Mouse (Mus musculus) 3134 (cell line): ENCODE measurements around the gene Sox5.

Source experiments
- DNase-seq: peaks from one replicate; pipeline ENCODE4 v3.0.0-alpha.2; 2011; ENCODE audit warnings: low spot score; ENCODE audit not compliant: insufficient read length; ENCODE audit errors: extremely low read depth

The Sox5 gene

GRCm38 (mm10) chr6:144664765-144665164, 117.0 kb downstream of the Sox5 start:
- DNase-seq: peak; percentile 28

GRCm38 (mm10) chr6:144663516-144664074, 118.2 kb downstream of the Sox5 start:
- DNase-seq: peak; percentile 37

- DNase-seq: no peak
These were observed 122.4 kb downstream of the Sox5 start for GRCm38 (mm10) chr6:144659115-144660108.

GRCm38 (mm10) chr6:144652876-144653275, 128.9 kb downstream of the Sox5 start:
- DNase-seq: no peak

- no peak for DNase-seq
These were observed 132.9 kb downstream of the Sox5 start for GRCm38 (mm10) chr6:144648896-144649295.

GRCm38 (mm10) chr6:144648124-144648591, 133.6 kb downstream of the Sox5 start:
- no peak for DNase-seq

GRCm38 (mm10) chr6:144646331-144646730, 135.4 kb downstream of the Sox5 start:
- DNase-seq: peak; percentile 44

- no peak for DNase-seq
These were observed 136.0 kb downstream of the Sox5 start for GRCm38 (mm10) chr6:144645796-144646195.

- no peak for DNase-seq
These were observed 137.1 kb downstream of the Sox5 start for GRCm38 (mm10) chr6:144644711-144645110.

GRCm38 (mm10) chr6:144643601-144644000, 138.2 kb downstream of the Sox5 start:
- DNase-seq: no peak

GRCm38 (mm10) chr6:144641888-144642287, 139.9 kb downstream of the Sox5 start:
- no peak for DNase-seq

- DNase-seq: peak; percentile 55
These were observed 141.2 kb downstream of the Sox5 start for GRCm38 (mm10) chr6:144640591-144640990.

GRCm38 (mm10) chr6:144638547-144638946, 143.2 kb downstream of the Sox5 start:
- DNase-seq: no peak

GRCm38 (mm10) chr6:144627539-144628115, 154.2 kb downstream of the Sox5 start:
- DNase-seq: no peak

GRCm38 (mm10) chr6:144621089-144621769, 160.5 kb downstream of the Sox5 start:
- no peak for DNase-seq

GRCm38 (mm10) chr6:144611383-144611791, 170.4 kb downstream of the Sox5 start:
- DNase-seq: no peak

GRCm38 (mm10) chr6:144610878-144611277, 170.9 kb downstream of the Sox5 start:
- DNase-seq: no peak

- peak; percentile 18 for DNase-seq
These were observed 178.9 kb downstream of the Sox5 start for GRCm38 (mm10) chr6:144602883-144603282.

- DNase-seq: no peak
These were observed 181.4 kb downstream of the Sox5 start for GRCm38 (mm10) chr6:144600351-144600750.

GRCm38 (mm10) chr6:144598324-144598973, 183.3 kb downstream of the Sox5 start:
- DNase-seq: no peak
